Mouse (Mus musculus) telencephalon, adult 2 months (tissue): ENCODE data around the gene Fyn.

ENCODE experiments used
- DNase-seq: peaks from one replicate; pipeline ENCODE4 v3.0.0-alpha.2; 2011; ENCODE audit warnings: low read depth, low spot score

The Fyn gene

GRCm38 (mm10) chr10:39443122-39443521 is 74.5 kb downstream of the Fyn start:
- DNase-seq, result no peak

GRCm38 (mm10) chr10:39443947-39444346 is 75.3 kb downstream of the Fyn start:
- no peak for DNase-seq

GRCm38 (mm10) chr10:39445870-39446269 is 77.2 kb downstream of the Fyn start:
- no peak for DNase-seq

GRCm38 (mm10) chr10:39446706-39447105 is 78.1 kb downstream of the Fyn start:
- no peak for DNase-seq

- DNase-seq, result no peak
Measured at GRCm38 (mm10) chr10:39449179-39449578, 80.5 kb downstream of the Fyn start.

- no peak for DNase-seq
Measured at GRCm38 (mm10) chr10:39450356-39450755, 81.7 kb downstream of the Fyn start.

GRCm38 (mm10) chr10:39451065-39451464 is 82.4 kb downstream of the Fyn start:
- no peak for DNase-seq

- no peak for DNase-seq
Measured at GRCm38 (mm10) chr10:39451918-39452624, 83.4 kb downstream of the Fyn start.

GRCm38 (mm10) chr10:39455344-39455743 is 86.7 kb downstream of the Fyn start:
- no peak for DNase-seq

GRCm38 (mm10) chr10:39455857-39456620 is 87.4 kb downstream of the Fyn start:
- no peak for DNase-seq

- DNase-seq, result no peak
Measured at GRCm38 (mm10) chr10:39456776-39457175, 88.1 kb downstream of the Fyn start.

- DNase-seq, result no peak
Measured at GRCm38 (mm10) chr10:39457281-39457680, 88.6 kb downstream of the Fyn start.

- no peak for DNase-seq
Measured at GRCm38 (mm10) chr10:39458766-39459699, 90.4 kb downstream of the Fyn start.

GRCm38 (mm10) chr10:39460621-39461020 is 92.0 kb downstream of the Fyn start:
- DNase-seq, result no peak

- DNase-seq, result no peak
Measured at GRCm38 (mm10) chr10:39461909-39462308, 93.3 kb downstream of the Fyn start.

GRCm38 (mm10) chr10:39462711-39463110 is 94.1 kb downstream of the Fyn start:
- DNase-seq, result no peak

- DNase-seq, result no peak
Measured at GRCm38 (mm10) chr10:39464383-39464782, 95.7 kb downstream of the Fyn start.

GRCm38 (mm10) chr10:39467317-39467716 is 98.7 kb downstream of the Fyn start:
- DNase-seq, result no peak

- no peak for DNase-seq
Measured at GRCm38 (mm10) chr10:39467821-39468220, 99.2 kb downstream of the Fyn start.

GRCm38 (mm10) chr10:39468576-39468975 is 99.9 kb downstream of the Fyn start:
- DNase-seq, result no peak

- DNase-seq, result no peak
Measured at GRCm38 (mm10) chr10:39469341-39469740, 100.7 kb downstream of the Fyn start.

GRCm38 (mm10) chr10:39470321-39470720 is 101.7 kb downstream of the Fyn start:
- no peak for DNase-seq
